Mouse (Mus musculus): ENCODE results near the gene Pgs1.
A peak's percentile ranks its signal among the peaks of the same experiment; 100 is the strongest.

Pgs1 gene

GRCm38 (mm10) chr11:117986126-117987031 is at the start of gene Pgs1:
Gene Pgs1 (plus strand): TSS chr11:117986292.
- peak; percentile 92 for DNase-seq

- DNase-seq: no peak
Measured at GRCm38 (mm10) chr11:117939004-117939730, 46.9 kb upstream of the Pgs1 start.

GRCm38 (mm10) chr11:117939741-117940285 is 46.3 kb upstream of the Pgs1 start:
- DNase-seq: peak; percentile 81

- no peak for DNase-seq
Measured at GRCm38 (mm10) chr11:117940881-117941280, 45.2 kb upstream of the Pgs1 start.

- DNase-seq: no peak
Measured at GRCm38 (mm10) chr11:117941325-117941834, 44.7 kb upstream of the Pgs1 start.

- DNase-seq: no peak
Measured at GRCm38 (mm10) chr11:117941848-117942247, 44.2 kb upstream of the Pgs1 start.

- DNase-seq: no peak
Measured at GRCm38 (mm10) chr11:117946195-117946979, 39.7 kb upstream of the Pgs1 start.

GRCm38 (mm10) chr11:117946996-117947419 is 39.1 kb upstream of the Pgs1 start:
- no peak for DNase-seq

GRCm38 (mm10) chr11:117949392-117950091 is 36.5 kb upstream of the Pgs1 start:
- peak; percentile 52 for DNase-seq

- no peak for DNase-seq
Measured at GRCm38 (mm10) chr11:117951391-117951790, 34.7 kb upstream of the Pgs1 start.

- DNase-seq: no peak
Measured at GRCm38 (mm10) chr11:117952174-117952933, 33.7 kb upstream of the Pgs1 start.

GRCm38 (mm10) chr11:117954094-117954493 is 32.0 kb upstream of the Pgs1 start:
- DNase-seq: no peak

- no peak for DNase-seq
Measured at GRCm38 (mm10) chr11:117954819-117955218, 31.3 kb upstream of the Pgs1 start.

- no peak for DNase-seq
Measured at GRCm38 (mm10) chr11:117955621-117956020, 30.5 kb upstream of the Pgs1 start.

- no peak for DNase-seq
Measured at GRCm38 (mm10) chr11:117958197-117958596, 27.9 kb upstream of the Pgs1 start.

GRCm38 (mm10) chr11:117959166-117959565 is 26.9 kb upstream of the Pgs1 start:
- no peak for DNase-seq

- DNase-seq: no peak
Measured at GRCm38 (mm10) chr11:117959741-117960381, 26.2 kb upstream of the Pgs1 start.

- no peak for DNase-seq
Measured at GRCm38 (mm10) chr11:117960601-117961000, 25.5 kb upstream of the Pgs1 start.

- DNase-seq: no peak
Measured at GRCm38 (mm10) chr11:117962228-117963067, 23.6 kb upstream of the Pgs1 start.
